Mouse (Mus musculus) heart, embryonic 15.5 days (tissue): ENCODE measurements around the gene Ccnl2. TPM values are rescaled to one million over a fixed set of nuclear protein-coding genes. Genes with fewer than 3 reads are reported as not detected.

Experiments used
- ATAC-seq: fragments of 200-750 bp; cut with Nextera tagmentation; replicated peaks from 2 replicates; pipeline ENCODE4 v1.8.0; 2017; ENCODE audit warnings: low read depth, moderate TSS enrichment; ENCODE audit not compliant: insufficient number of reproducible peaks, insufficient read depth, low FRiP score
- H3K27ac ChIP-seq: fragments of 300-500 bp; sonication (generic); 2 replicates; pipeline ENCODE4 v1.5.1; 2015; ENCODE audit warnings: mild to moderate bottlenecking, inconsistent platforms
- H3K27me3 ChIP-seq: fragments of 300-500 bp; sonication (generic); 2 replicates; pipeline ENCODE4 v1.6.1; 2015; ENCODE audit warnings: inconsistent platforms
- H3K36me3 ChIP-seq: fragments of 300-500 bp; sonication (generic); 2 replicates; pipeline ENCODE4 v1.6.1; 2015; ENCODE audit warnings: mild to moderate bottlenecking, inconsistent platforms
- H3K4me1 ChIP-seq: fragments of 300-500 bp; sonication (generic); replicated peaks from 2 replicates; pipeline ENCODE4 v1.6.1; 2015; ENCODE audit warnings: inconsistent platforms
- H3K4me2 ChIP-seq: fragments of 300-500 bp; sonication (generic); 2 replicates; pipeline ENCODE4 v1.6.1; 2015; ENCODE audit warnings: inconsistent platforms, mild to moderate bottlenecking, moderate library complexity
- H3K4me3 ChIP-seq: fragments of 300-500 bp; sonication (generic); 2 replicates; pipeline ENCODE4 v1.5.1; 2015; ENCODE audit warnings: mild to moderate bottlenecking, inconsistent platforms
- H3K9ac ChIP-seq: fragments of 300-500 bp; sonication (generic); 2 replicates; pipeline ENCODE4 v1.6.1; 2015; ENCODE audit warnings: mild to moderate bottlenecking, inconsistent platforms
- H3K9me3 ChIP-seq: fragments of 300-500 bp; sonication (generic); replicated peaks from 2 replicates; pipeline ENCODE4 v1.6.1; 2016; ENCODE audit warnings: inconsistent platforms
- WGBS: fragments of 180-500 bp; shearing (Covaris S2); methylation state at CpG from one replicate; pipeline ENCODE4 v1.1.7; 2015; ENCODE audit warnings: mixed read lengths; 5-methylcytosine and 5-hydroxymethylcytosine counted together
- polyA plus RNA-seq: library from polyadenylated mRNA; unstranded; fragments of >200 nt; fragmentation: Nextera tagmentation; extraction: Ambion mirVana; gene quantifications from 2 replicates; pipeline ENCODE4 v1.2.1, GENCODE M21; 2015

Ccnl2 gene
- polyA plus RNA-seq, 1 experiment from 2014 or later: 106 TPM

GRCm38 (mm10) chr4:155829866-155830265, 17.6 kb downstream of the Ccnl2 start:
- Histone ChIP-seq H3K4me3 (no peak overlapping the region), H3K27ac (no peak overlapping the region), H3K4me2 (no peak overlapping the region), H3K4me1 (peaks cover 28% of the 10 kb centered on the region), H3K27me3 (no peaks in the 10 kb centered on the region), H3K36me3 (peaks cover 35% of the 10 kb centered on the region), H3K9me3 (no peaks in the 10 kb centered on the region), H3K9ac (no peak overlapping the region)
- no peak for ATAC-seq
- 88% methylated on average over 4 of the region's 4 CpGs for WGBS

DNA sequence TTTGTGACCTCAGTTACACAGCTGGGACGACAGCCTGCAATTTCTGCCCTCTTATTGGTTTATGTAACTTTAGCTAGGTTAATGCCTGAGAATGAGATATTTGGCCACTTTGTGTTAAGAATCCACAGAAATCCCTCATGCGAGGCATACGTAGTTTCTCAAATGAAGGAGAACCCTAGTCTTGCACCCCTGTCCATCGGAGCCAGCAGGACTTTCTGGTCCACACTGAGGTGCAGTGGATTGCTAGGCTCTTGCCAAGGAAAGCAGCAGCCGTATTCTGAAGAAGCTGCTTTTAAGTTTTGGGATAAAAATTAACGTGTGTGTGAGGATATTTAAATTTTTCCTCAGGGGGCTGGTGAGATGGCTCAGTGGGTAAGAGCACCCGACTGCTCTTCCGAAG, 18.3 kb downstream of the Ccnl2 start:
- H3K4me2 ChIP-seq: peak overlapping the region; percentile 83
- H3K9ac ChIP-seq: no peak overlapping the region
- peaks cover 28% of the 10 kb centered on the region for H3K4me1 ChIP-seq
- H3K27me3 ChIP-seq: no peaks in the 10 kb centered on the region
- 0 out of 2 replicates have a peak overlapping the region, but pooled peaks have one; percentile 15 for H3K27ac ChIP-seq
- peak overlapping the region; percentile 66 for H3K4me3 ChIP-seq
- WGBS: 51% methylated on average over 8 of the region's 8 CpGs
- no peaks in the 10 kb centered on the region for H3K9me3 ChIP-seq
- ATAC-seq: no peak
- peaks cover 27% of the 10 kb centered on the region for H3K36me3 ChIP-seq

- H3K9me3 ChIP-seq: no peaks in the 10 kb centered on the region
- no peaks in the 10 kb centered on the region for H3K27me3 ChIP-seq
- H3K4me1 ChIP-seq: peaks cover 28% of the 10 kb centered on the region
- H3K9ac ChIP-seq: peak within 1 kb of the TSS; percentile 75
- peak within 1 kb of the TSS; percentile 83 for H3K4me2 ChIP-seq
- H3K36me3 ChIP-seq: peaks cover 24% of the 10 kb centered on the region
- peak; percentile 93 for ATAC-seq
- peak within 1 kb of the TSS; percentile 93 for H3K27ac ChIP-seq
- H3K4me3 ChIP-seq: peak within 1 kb of the TSS; percentile 66
- WGBS: under 1% methylated on average over 49 of the region's 49 CpGs
Observed at GRCm38 (mm10) chr4:155831205-155831766, 19.0 kb downstream of the Ccnl2 start, which contains the start of gene Aurkaip1. Gene Aurkaip1, plus strand, starts transcription at chr4:155831272.

- H3K27me3 ChIP-seq: no peaks in the 10 kb centered on the region
- peak; percentile 17 for ATAC-seq
- H3K4me3 ChIP-seq: peak overlapping the region; percentile 66
- H3K4me1 ChIP-seq: peaks cover 28% of the 10 kb centered on the region
- H3K4me2 ChIP-seq: peak overlapping the region; percentile 83
- no peaks in the 10 kb centered on the region for H3K9me3 ChIP-seq
- WGBS: under 1% methylated on average over 25 of the region's 25 CpGs
- peaks cover 19% of the 10 kb centered on the region for H3K36me3 ChIP-seq
- peak overlapping the region; percentile 75 for H3K9ac ChIP-seq
- peak overlapping the region; percentile 93 for H3K27ac ChIP-seq
Observed at GRCm38 (mm10) chr4:155831831-155832230, 19.5 kb downstream of the Ccnl2 start.

GRCm38 (mm10) chr4:155832321-155832720, 20.0 kb downstream of the Ccnl2 start:
- WGBS: 48% methylated on average over 10 of the region's 10 CpGs
- Histone ChIP-seq H3K9me3 (no peaks in the 10 kb centered on the region), H3K36me3 (peaks cover 14% of the 10 kb centered on the region; the same call in 1 of the 2 replicates), H3K27me3 (no peaks in the 10 kb centered on the region), H3K4me1 (peaks cover 28% of the 10 kb centered on the region), H3K4me3 (peak overlapping the region; percentile 66), H3K4me2 (peak overlapping the region; percentile 83), H3K27ac (peak overlapping the region; percentile 93; the same call in 1 of the 2 replicates), H3K9ac (peak overlapping the region; percentile 75)
- no peak for ATAC-seq

DNA sequence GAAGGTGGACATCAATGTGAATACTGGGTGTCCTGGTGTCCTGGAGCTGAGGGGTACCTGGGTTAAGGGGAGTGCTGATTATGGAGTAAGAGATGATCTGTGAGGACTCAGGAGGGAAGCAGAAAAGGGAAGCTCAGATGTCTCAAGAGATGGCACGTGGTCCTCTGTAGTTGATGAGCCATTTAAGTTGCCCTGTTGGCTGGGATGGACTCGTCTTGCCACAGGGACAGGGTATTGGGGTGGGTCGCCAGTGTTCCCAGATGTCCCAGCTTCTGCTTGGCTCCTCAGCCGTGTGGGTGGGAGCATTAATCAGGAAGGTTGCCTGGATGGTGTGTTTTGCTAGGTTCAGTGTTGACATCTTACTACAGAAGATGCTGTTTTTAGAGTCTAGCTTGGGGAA, 20.9 kb downstream of the Ccnl2 start:
- H3K9ac ChIP-seq: no peak overlapping the region
- H3K36me3 ChIP-seq: peaks cover 6% of the 10 kb centered on the region; the same call in 1 of the 2 replicates
- H3K4me2 ChIP-seq: no peak overlapping the region
- no peak for ATAC-seq
- no peak overlapping the region for H3K27ac ChIP-seq
- H3K4me1 ChIP-seq: peaks cover 37% of the 10 kb centered on the region
- no peaks in the 10 kb centered on the region for H3K9me3 ChIP-seq
- H3K27me3 ChIP-seq: no peaks in the 10 kb centered on the region
- H3K4me3 ChIP-seq: no peak overlapping the region
- WGBS: 86% methylated on average over 4 of the region's 4 CpGs

DNA sequence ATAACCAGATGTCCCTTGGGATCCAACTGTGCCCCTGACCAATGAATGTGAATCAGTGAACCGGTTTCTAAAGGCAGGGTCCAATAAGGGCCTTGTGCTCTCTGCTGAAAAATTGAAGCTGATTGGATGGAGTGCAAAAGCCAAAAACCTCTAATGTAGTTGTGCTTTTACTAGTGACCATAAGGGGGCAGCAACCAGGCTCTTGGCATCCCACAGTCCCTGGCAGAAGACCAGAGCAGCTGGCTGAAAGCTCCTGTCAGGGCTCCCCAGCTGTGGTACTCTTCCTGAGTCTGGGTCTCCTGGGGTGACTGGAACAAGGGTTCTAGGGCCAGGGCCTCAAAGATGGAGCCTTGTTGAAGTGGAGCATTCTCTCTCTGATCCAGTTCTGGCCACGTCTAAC, 21.5 kb downstream of the Ccnl2 start:
- ATAC-seq: no peak
- H3K4me2 ChIP-seq: 0 out of 2 replicates have a peak overlapping the region, but pooled peaks have one; percentile 17
- WGBS: 18% methylated on average over 2 of the region's 2 CpGs
- H3K9ac ChIP-seq: no peak overlapping the region
- peak overlapping the region; percentile 49 for H3K27ac ChIP-seq
- H3K4me3 ChIP-seq: no peak overlapping the region
- H3K4me1 ChIP-seq: peaks cover 42% of the 10 kb centered on the region
- no peaks in the 10 kb centered on the region for H3K27me3 ChIP-seq
- peaks cover 6% of the 10 kb centered on the region; the same call in 1 of the 2 replicates for H3K36me3 ChIP-seq
- H3K9me3 ChIP-seq: no peaks in the 10 kb centered on the region

DNA sequence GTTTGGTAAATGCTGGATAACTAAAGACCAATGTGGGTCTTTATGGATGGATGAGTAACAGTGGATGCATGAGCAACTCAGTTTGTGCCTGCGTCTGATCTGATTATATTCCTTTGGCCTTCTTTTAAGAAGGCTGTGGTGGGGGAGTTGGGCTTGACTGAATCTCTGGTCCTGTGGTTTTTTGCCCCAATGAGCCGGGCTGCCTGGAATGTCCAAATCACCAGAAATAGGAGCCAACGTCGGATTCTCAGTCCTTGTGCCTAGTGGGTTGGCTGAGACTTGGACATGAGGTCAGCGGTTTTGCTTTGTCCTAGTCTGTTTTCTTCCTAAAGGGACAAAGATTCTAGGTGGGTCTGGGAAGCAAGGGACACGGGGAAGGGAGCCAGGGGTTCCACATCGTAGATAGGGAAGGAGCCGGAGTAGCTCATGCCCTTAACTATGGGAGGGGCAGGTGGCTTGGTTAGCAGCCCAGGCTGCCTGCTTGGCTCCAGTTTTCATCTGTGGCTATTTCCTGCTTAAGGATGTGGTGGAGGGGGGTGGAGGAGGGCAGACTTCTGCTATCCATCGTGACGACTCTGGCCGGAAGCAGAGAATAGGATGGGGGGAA, 25.2 kb downstream of the Ccnl2 start:
- peaks cover 5% of the 10 kb centered on the region; the same call in 1 of the 2 replicates for H3K27me3 ChIP-seq
- WGBS: 47% methylated on average over 11 of the region's 11 CpGs
- H3K4me1 ChIP-seq: peaks cover 60% of the 10 kb centered on the region
- H3K9ac ChIP-seq: no peak overlapping the region
- ATAC-seq: peak; percentile 11; the same call in 1 of the 2 replicates
- no peak overlapping the region for H3K4me3 ChIP-seq
- H3K36me3 ChIP-seq: peaks cover 8% of the 10 kb centered on the region; the same call in 1 of the 2 replicates
- peak overlapping the region; percentile 85 for H3K27ac ChIP-seq
- H3K9me3 ChIP-seq: no peaks in the 10 kb centered on the region
- peak overlapping the region; percentile 21; the same call in 1 of the 2 replicates for H3K4me2 ChIP-seq

GRCm38 (mm10) chr4:155838187-155839153, 26.2 kb downstream of the Ccnl2 start:
- Histone ChIP-seq H3K9me3 (no peaks in the 10 kb centered on the region), H3K27me3 (peaks cover 5% of the 10 kb centered on the region; the same call in 1 of the 2 replicates), H3K36me3 (peaks cover 2% of the 10 kb centered on the region; the same call in 1 of the 2 replicates), H3K4me3 (peak overlapping the region; percentile 53; the same call in 1 of the 2 replicates), H3K27ac (peak overlapping the region; percentile 85), H3K9ac (no peak overlapping the region), H3K4me2 (peak overlapping the region; percentile 85; the same call in 1 of the 2 replicates), H3K4me1 (peaks cover 51% of the 10 kb centered on the region)
- 36% methylated on average over 8 of the region's 8 CpGs for WGBS
- no peak for ATAC-seq

DNA sequence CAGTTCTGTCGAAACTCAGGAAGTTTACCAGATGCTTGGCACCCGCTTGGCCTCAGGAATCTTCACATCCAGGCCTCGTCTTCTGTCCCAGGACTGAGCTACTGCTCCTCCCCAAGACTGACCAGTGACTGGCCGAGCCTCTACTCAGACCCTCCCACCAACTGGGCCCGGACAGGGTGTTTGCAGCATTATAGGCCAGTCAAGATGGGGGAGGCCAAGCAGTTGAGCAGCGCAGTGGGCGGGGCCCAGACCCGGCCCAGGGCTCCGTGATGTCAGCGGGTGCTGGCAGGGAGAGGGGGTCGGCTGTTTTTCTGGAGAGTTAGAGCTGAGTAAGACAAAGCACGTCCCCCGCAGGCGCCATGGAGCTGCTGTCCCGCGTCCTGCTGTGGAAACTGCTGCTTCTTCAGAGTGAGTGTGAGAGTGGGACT, 27.2 kb downstream of the Ccnl2 start, which contains the start of gene Mxra8:
Mxra8 (plus strand) TSS at position 198 of the 428 bp plus-strand sequence.
- peak within 1 kb of the TSS; percentile 85 for H3K27ac ChIP-seq
- peaks cover 42% of the 10 kb centered on the region for H3K4me1 ChIP-seq
- H3K36me3 ChIP-seq: peaks cover 2% of the 10 kb centered on the region; the same call in 1 of the 2 replicates
- 5% methylated on average over 16 of the region's 16 CpGs for WGBS
- peak within 1 kb of the TSS; percentile 62 for H3K9ac ChIP-seq
- H3K27me3 ChIP-seq: peaks cover 5% of the 10 kb centered on the region; the same call in 1 of the 2 replicates
- no peaks in the 10 kb centered on the region for H3K9me3 ChIP-seq
- peak; percentile 87 for ATAC-seq
- peak within 1 kb of the TSS; percentile 85 for H3K4me2 ChIP-seq
- H3K4me3 ChIP-seq: peak within 1 kb of the TSS; percentile 53
